Mouse (Mus musculus) heart, embryonic 11.5 days (tissue): ENCODE results near the gene Cnksr1. TPM values are rescaled to one million over a fixed set of nuclear protein-coding genes. Genes with fewer than 3 reads are reported as not detected.
A peak's percentile ranks its signal among the peaks of the same experiment; 100 is the strongest.

ENCODE experiments used
- ATAC-seq: fragments of 200-750 bp; cut with Nextera tagmentation; replicated peaks from 2 replicates; pipeline ENCODE4 v1.8.0; 2017; ENCODE audit warnings: moderate library complexity; ENCODE audit not compliant: insufficient number of reproducible peaks, low FRiP score, low TSS enrichment
- H3K27ac ChIP-seq: fragments of 300-500 bp; sonication (generic); 2 replicates; pipeline ENCODE4 v1.5.1; 2014; ENCODE audit warnings: mild to moderate bottlenecking, low read depth, low read length
- H3K27me3 ChIP-seq: fragments of 300-500 bp; sonication (generic); 2 replicates; pipeline ENCODE4 v1.6.1; 2014; ENCODE audit warnings: mild to moderate bottlenecking, low read length, mixed read lengths; ENCODE audit not compliant: control insufficient read depth, insufficient read depth
- H3K36me3 ChIP-seq: fragments of 300-500 bp; sonication (generic); 2 replicates; pipeline ENCODE4 v1.6.1; 2014; ENCODE audit warnings: mild to moderate bottlenecking, low read length, moderate library complexity, mixed read lengths; ENCODE audit not compliant: control insufficient read depth, insufficient read depth
- H3K4me1 ChIP-seq: fragments of 300-500 bp; sonication (generic); 2 replicates; pipeline ENCODE4 v1.6.1; 2014; ENCODE audit warnings: low read length; ENCODE audit not compliant: control insufficient read depth, insufficient read depth
- H3K4me2 ChIP-seq: fragments of 300-500 bp; sonication (generic); 2 replicates; pipeline ENCODE4 v1.6.1; 2014; ENCODE audit warnings: mild to moderate bottlenecking, moderate library complexity
- H3K4me3 ChIP-seq: fragments of 300-500 bp; sonication (generic); 2 replicates; pipeline ENCODE4 v1.5.1; 2014; ENCODE audit warnings: low read depth, low read length
- H3K9ac ChIP-seq: fragments of 300-500 bp; sonication (generic); 2 replicates; pipeline ENCODE4 v1.6.1; 2014; ENCODE audit warnings: mild to moderate bottlenecking, low read depth, low read length, moderate library complexity
- H3K9me3 ChIP-seq: fragments of 300-500 bp; sonication (generic); replicated peaks from 2 replicates; pipeline ENCODE4 v1.6.1; 2016; ENCODE audit warnings: low read length; ENCODE audit not compliant: control insufficient read depth
- WGBS: fragments of 180-500 bp; shearing (Covaris S2); extraction: QIAGEN DNeasy Blood & Tissue Kit; methylation state at CpG from one replicate; pipeline ENCODE4 v1.1.7; 2014; ENCODE audit not compliant: insufficient replicate concordance; 5-methylcytosine and 5-hydroxymethylcytosine counted together
- polyA plus RNA-seq: library from polyadenylated mRNA; unstranded; fragments of >200 nt; fragmentation: Nextera tagmentation; extraction: Ambion mirVana; gene quantifications from 2 replicates; pipeline ENCODE4 v1.2.1, GENCODE M21; 2014

Cnksr1 gene
- polyA plus RNA-seq, 1 experiment from 2014 or later = 0.63 TPM

DNA sequence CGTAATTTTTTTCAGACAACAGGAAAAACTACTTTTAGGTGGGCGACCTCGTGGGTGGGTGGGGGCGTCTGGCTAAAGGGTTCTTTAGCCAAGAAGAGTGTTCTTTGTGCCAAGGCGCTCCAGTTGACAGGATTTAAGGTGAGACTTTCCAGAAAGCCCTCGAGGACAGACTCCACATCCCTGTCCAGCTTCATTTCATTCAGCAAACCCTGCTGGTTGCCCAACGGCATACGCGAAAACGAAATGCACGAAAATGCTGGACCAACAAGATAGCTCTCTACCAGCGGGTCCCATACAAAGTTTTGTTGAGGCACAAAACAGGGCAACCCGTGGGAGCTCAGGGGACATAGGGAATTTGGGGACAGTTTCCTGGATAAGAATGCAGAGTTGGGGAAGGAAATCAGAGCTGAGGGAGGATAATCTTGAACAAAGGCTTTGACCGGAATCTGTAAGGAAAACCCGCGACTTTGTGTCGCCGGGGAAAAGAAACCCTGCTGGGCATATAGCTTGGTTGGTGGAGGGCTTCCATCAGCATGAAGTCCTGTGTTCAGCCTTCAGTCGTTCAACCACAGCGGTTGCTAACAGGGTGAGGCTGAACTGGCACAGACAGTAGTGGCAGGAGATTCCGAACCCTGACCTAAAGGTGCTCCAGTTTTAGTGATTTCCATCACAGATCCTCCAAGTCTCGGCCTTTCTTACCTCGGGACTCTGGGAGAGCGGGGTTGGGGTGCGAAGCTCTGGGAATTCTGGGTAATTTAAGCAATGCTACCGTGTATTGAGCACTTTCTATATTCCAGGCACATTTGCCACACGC lies 12.1 kb upstream of the Cnksr1 start:
- no peak overlapping the region for H3K27ac ChIP-seq
- H3K36me3 ChIP-seq = no peaks in the 10 kb centered on the region
- WGBS = 13% methylated on average over 27 of the region's 27 CpGs
- H3K9ac ChIP-seq = no peak overlapping the region
- H3K4me2 ChIP-seq = peak overlapping the region; percentile 80
- H3K4me3 ChIP-seq = peak overlapping the region; percentile 53
- H3K27me3 ChIP-seq = peaks cover 62% of the 10 kb centered on the region
- ATAC-seq = no peak
- no peaks in the 10 kb centered on the region for H3K9me3 ChIP-seq
- peaks cover 45% of the 10 kb centered on the region for H3K4me1 ChIP-seq

GRCm38 (mm10) chr4:134249651-134250050 lies 11.5 kb upstream of the Cnksr1 start:
- 0 out of 2 replicates have a peak, but pooled peaks have one; percentile 12 for ATAC-seq
- Histone ChIP-seq H3K27me3 (peaks cover 56% of the 10 kb centered on the region), H3K4me1 (peaks cover 47% of the 10 kb centered on the region), H3K36me3 (no peaks in the 10 kb centered on the region), H3K27ac (no peak overlapping the region), H3K9ac (peak overlapping the region; percentile 29; the same call in 1 of the 2 replicates), H3K4me3 (peak overlapping the region; percentile 33), H3K9me3 (no peaks in the 10 kb centered on the region), H3K4me2 (peak overlapping the region; percentile 80)
- 1% methylated on average over 30 of the region's 30 CpGs for WGBS

- Histone ChIP-seq H3K4me3 (peak within 1 kb of the TSS; percentile 87), H3K27me3 (peaks cover 43% of the 10 kb centered on the region), H3K9me3 (no peaks in the 10 kb centered on the region), H3K4me2 (peak within 1 kb of the TSS; percentile 97), H3K27ac (no peak within 1 kb of the TSS), H3K4me1 (peaks cover 26% of the 10 kb centered on the region), H3K9ac (no peak within 1 kb of the TSS), H3K36me3 (no peaks in the 10 kb centered on the region)
- ATAC-seq = no peak
- WGBS = 69% methylated on average over 7 of the region's 7 CpGs
Measured at GRCm38 (mm10) chr4:134246719-134247258, 8.6 kb upstream of the Cnksr1 start, which contains the start of gene Gm30191. Gm30191 (plus strand) TSS chr4:134246935.

- ATAC-seq = no peak
- Histone ChIP-seq H3K27me3 (peaks cover 37% of the 10 kb centered on the region), H3K4me1 (peaks cover 20% of the 10 kb centered on the region), H3K9me3 (no peaks in the 10 kb centered on the region), H3K27ac (no peak overlapping the region), H3K4me3 (no peak overlapping the region), H3K36me3 (no peaks in the 10 kb centered on the region), H3K9ac (no peak overlapping the region), H3K4me2 (no peak overlapping the region)
- 56% methylated on average over 4 of the region's 4 CpGs for WGBS
Measured at GRCm38 (mm10) chr4:134246256-134246655, 8.1 kb upstream of the Cnksr1 start.

GRCm38 (mm10) chr4:134245148-134245843 lies 7.1 kb upstream of the Cnksr1 start, which contains the start of gene Zfp593:
Zfp593 (minus strand) TSS chr4:134245592.
- no peaks in the 10 kb centered on the region for H3K36me3 ChIP-seq
- H3K4me2 ChIP-seq = peak within 1 kb of the TSS; percentile 97
- H3K4me1 ChIP-seq = peaks cover 11% of the 10 kb centered on the region
- H3K27me3 ChIP-seq = peaks cover 28% of the 10 kb centered on the region
- H3K4me3 ChIP-seq = peak within 1 kb of the TSS; percentile 87
- peak within 1 kb of the TSS; percentile 86 for H3K9ac ChIP-seq
- under 1% methylated on average over 60 of the region's 60 CpGs for WGBS
- H3K27ac ChIP-seq = peak within 1 kb of the TSS; percentile 54; the same call in 1 of the 2 replicates
- ATAC-seq = peak; percentile 70
- no peaks in the 10 kb centered on the region for H3K9me3 ChIP-seq

DNA sequence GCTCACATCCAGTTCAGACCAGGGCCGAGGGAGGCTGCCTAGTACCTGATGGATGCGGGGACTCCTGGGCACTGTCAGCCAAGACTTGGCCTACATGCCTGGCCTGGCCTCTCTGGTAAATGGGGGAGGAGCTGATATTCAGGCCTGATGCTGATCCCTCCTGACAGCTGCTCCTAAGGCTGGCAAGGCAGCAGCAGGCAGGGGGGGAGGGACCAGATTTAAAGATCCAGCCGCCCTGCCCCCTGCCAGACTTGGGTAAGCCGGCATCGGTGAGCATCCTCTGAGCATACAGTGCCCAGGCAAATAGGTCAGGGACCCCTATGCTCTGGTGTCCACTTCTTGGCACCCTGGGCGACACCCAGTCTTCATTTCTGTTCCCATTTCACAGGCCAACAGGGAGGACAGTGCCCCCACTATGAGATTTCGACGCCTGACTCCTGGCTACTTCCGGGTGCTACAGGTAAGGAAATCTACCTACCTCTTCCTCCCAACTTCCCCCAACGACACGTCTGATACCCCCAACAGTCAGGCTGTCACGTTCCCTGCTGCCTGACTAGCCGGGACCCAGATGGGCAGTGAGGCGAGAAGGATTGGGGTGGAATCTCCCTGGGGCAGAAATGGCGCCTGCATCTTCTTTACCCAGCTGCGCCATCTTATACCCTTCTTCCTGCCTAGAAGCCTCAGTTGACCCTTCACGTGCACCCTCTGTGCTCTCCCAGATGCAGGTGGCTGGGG lies 5.5 kb upstream of the Cnksr1 start, which contains the start of gene E130218I03Rik:
Gene E130218I03Rik (plus strand): TSS at position 147 of the 735 bp plus-strand sequence.
- Histone ChIP-seq H3K27ac (no peak within 1 kb of the TSS), H3K9me3 (no peaks in the 10 kb centered on the region), H3K27me3 (peaks cover 26% of the 10 kb centered on the region), H3K4me1 (peaks cover 8% of the 10 kb centered on the region; the same call in 1 of the 2 replicates), H3K9ac (no peak within 1 kb of the TSS), H3K36me3 (no peaks in the 10 kb centered on the region), H3K4me2 (peak within 1 kb of the TSS; percentile 97), H3K4me3 (peak within 1 kb of the TSS; percentile 87)
- ATAC-seq = no peak
- 91% methylated on average over 17 of the region's 17 CpGs for WGBS

DNA sequence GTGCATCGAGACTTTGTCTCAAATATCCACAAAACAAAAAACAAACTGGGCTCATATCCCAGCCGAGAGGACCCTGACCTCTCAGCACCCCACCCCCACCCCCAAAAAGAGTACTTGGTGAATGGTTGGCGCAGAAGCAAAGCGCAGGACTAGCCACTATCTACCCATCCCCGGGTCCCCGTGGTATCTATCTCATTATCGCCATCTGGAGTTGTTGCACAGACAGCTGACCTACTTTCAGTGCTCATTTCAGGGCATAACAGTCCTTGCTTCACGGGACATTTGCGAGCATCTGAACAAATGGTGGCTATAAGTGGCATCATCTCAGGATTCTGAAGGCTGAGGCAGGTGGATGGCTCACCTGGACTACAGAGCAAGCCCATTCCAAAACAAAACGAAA lies 487 bp upstream of the Cnksr1 start:
- Histone ChIP-seq H3K27me3 (peaks cover 21% of the 10 kb centered on the region), H3K4me2 (peak overlapping the region; percentile 80), H3K4me1 (peaks cover 7% of the 10 kb centered on the region), H3K36me3 (no peaks in the 10 kb centered on the region), H3K9me3 (no peaks in the 10 kb centered on the region), H3K9ac (no peak overlapping the region), H3K27ac (no peak overlapping the region), H3K4me3 (peak overlapping the region; percentile 41)
- no peak for ATAC-seq
- 14% methylated on average over 10 of the region's 10 CpGs for WGBS
